In the genomic region with DNA sequence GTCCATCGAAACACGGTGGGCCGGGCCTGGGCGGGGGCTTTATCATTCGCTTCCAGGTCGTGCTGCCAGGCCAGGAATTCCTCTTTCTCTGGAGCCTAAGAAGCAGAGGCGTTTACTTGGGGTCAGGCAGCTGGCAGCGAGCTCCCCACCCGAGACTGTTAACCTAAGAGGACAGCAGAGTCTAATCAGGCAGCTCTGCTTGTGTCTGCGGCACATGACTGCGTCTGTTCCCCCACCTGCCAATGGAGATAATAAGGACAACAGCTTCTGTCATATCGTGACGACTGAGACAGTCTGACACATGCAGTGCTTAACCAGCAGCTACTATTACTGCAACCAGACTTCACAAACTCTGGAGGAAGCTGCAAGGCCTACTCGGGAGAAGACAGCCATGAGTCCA, we compare ENCODE assay signal across 11 mouse cellular contexts. TPM values are rescaled to one million over a fixed set of nuclear protein-coding genes. Genes with fewer than 3 reads are reported as not detected.
DNase-seq lines count a peak whose midpoint lies in the region; ATAC-seq and TF ChIP-seq lines count a peak whose summit lies in the region.
"Had no signal": no experiment of that assay in that cellular context is flagged by ENCODE, and none has a peak within 500 bp of the region (broad histone marks: within the 10 kb centered on the region; RNA-seq: fewer than 3 reads in every experiment).

No protein-coding gene starts in this region.

- H3K36me3 ChIP-seq in lung, postnatal 0 days (ENCODE audit: insufficient read depth, low read length): peaks cover 43% of the 10 kb centered on the region
- peaks cover 45% of the 10 kb centered on the region for H3K36me3 ChIP-seq in heart, postnatal 0 days (replicated peaks; ENCODE audit: control insufficient read depth, insufficient read depth, low read length)
- peaks cover 24% of the 10 kb centered on the region for H3K36me3 ChIP-seq in stomach, embryonic 16.5 days (ENCODE audit: control insufficient read depth, insufficient read depth, low read length)

- H3K27ac ChIP-seq in lung, postnatal 0 days (ENCODE audit: low read length): no peak overlapping the region
- H3K27ac ChIP-seq in heart, postnatal 0 days (ENCODE audit: low read depth): no peak overlapping the region
- H3K27ac ChIP-seq in stomach, embryonic 16.5 days (ENCODE audit: low read length): no peak overlapping the region
- H3K27ac ChIP-seq: limb, embryonic 13.5 days had no signal

- no peak for ATAC-seq in lung, postnatal 0 days
- no peak for ATAC-seq in heart, postnatal 0 days (ENCODE audit: insufficient read depth, low read depth)
- ATAC-seq in stomach, embryonic 16.5 days (ENCODE audit: insufficient read depth, low FRiP score): no peak

- WGBS in lung, postnatal 0 days: 84% methylated on average over 14 of the region's 14 CpGs
- 68% methylated on average over 14 of the region's 14 CpGs for WGBS in heart, postnatal 0 days
- WGBS in stomach, embryonic 16.5 days: 88% methylated on average over 14 of the region's 14 CpGs

- peak overlapping the region; percentile 73; the same call in 1 of the 2 replicates for H3K4me2 ChIP-seq in lung, postnatal 0 days (replicated peaks; ENCODE audit: low read depth, low read length)
- H3K4me2 ChIP-seq in heart, postnatal 0 days (ENCODE audit: low read depth, low read length): 0 out of 2 replicates have a peak overlapping the region, but pooled peaks have one; percentile 1
- peak overlapping the region; percentile 76; the same call in 1 of the 2 replicates for H3K4me2 ChIP-seq in stomach, embryonic 16.5 days (ENCODE audit: low read depth, low read length)

- H3K4me3 ChIP-seq in lung, postnatal 0 days (ENCODE audit: low read depth, low read length): no peak overlapping the region
- no peak overlapping the region for H3K4me3 ChIP-seq in heart, postnatal 0 days (ENCODE audit: low read depth, low read length)
- H3K4me3 ChIP-seq in stomach, embryonic 16.5 days (replicated peaks; ENCODE audit: low read length): no peak overlapping the region

- no peaks in the 10 kb centered on the region for H3K9me3 ChIP-seq in lung, postnatal 0 days (ENCODE audit: low read length)
- no peaks in the 10 kb centered on the region for H3K9me3 ChIP-seq in heart, postnatal 0 days (replicated peaks; ENCODE audit: control insufficient read depth, low read length)
- H3K9me3 ChIP-seq in stomach, embryonic 16.5 days (replicated peaks; ENCODE audit: control insufficient read depth, low read length): no peaks in the 10 kb centered on the region
- H3K9me3 ChIP-seq: limb, embryonic 13.5 days had no signal

- H3K27me3 ChIP-seq in lung, postnatal 0 days (replicated peaks; ENCODE audit: insufficient read depth, low read length): no peaks in the 10 kb centered on the region
- H3K27me3 ChIP-seq in heart, postnatal 0 days (ENCODE audit: control insufficient read depth, insufficient read depth, low read length): no peaks in the 10 kb centered on the region
- H3K27me3 ChIP-seq in stomach, embryonic 16.5 days (ENCODE audit: control insufficient read depth, insufficient read depth, low read length): no peaks in the 10 kb centered on the region
- H3K27me3 ChIP-seq: limb, embryonic 13.5 days had no signal

- no peak for TF ChIP-seq CTCF in lung, postnatal 0 days (IDR thresholded peaks at IDR 0.05)
- no peak for TF ChIP-seq CTCF in heart, postnatal 0 days (IDR thresholded peaks at IDR 0.05; ENCODE audit: low read depth)

- peak overlapping the region; percentile 6; the same call in 1 of the 2 replicates for H3K9ac ChIP-seq in lung, postnatal 0 days (replicated peaks; ENCODE audit: low read depth)
- H3K9ac ChIP-seq in heart, postnatal 0 days (replicated peaks; ENCODE audit: low read depth, low read length): no peak overlapping the region
- H3K9ac ChIP-seq in stomach, embryonic 16.5 days (ENCODE audit: low read length): no peak overlapping the region

- no peak for TF ChIP-seq EP300 in lung, postnatal 0 days (IDR thresholded peaks at IDR 0.05)
- TF ChIP-seq EP300 in heart, postnatal 0 days (IDR thresholded peaks at IDR 0.05; ENCODE audit: low read depth): no peak

- DNase-seq in lung, postnatal 0 days (ENCODE audit: low spot score): no peak
- DNase-seq in lung, postnatal 14 days: no peak
- DNase-seq in c-Kit-positive CD71-positive TER-119-negative erythroid progenitor cells, embryonic 14.5 days (ENCODE audit: low read depth): peak; percentile 80
- no peak for DNase-seq in heart, postnatal 0 days (ENCODE audit: low spot score)
- DNase-seq in cerebellum, adult 11 months: no peak
- DNase-seq in gastrocnemius, postnatal 36 days: no peak
- DNase-seq: cerebellum, postnatal 36 days; kidney, adult 11 months; thymus, adult 2 months had no signal

- intact Hi-C loops in gastrocnemius, postnatal 36 days (cut with DNase I): loop anchor here (10.0 kb wide), 1 partner anchor 453 kb away; no protein-coding TSS in a partner anchor

- no peaks in the 10 kb centered on the region; the same call in 1 of the 2 replicates for H3K4me1 ChIP-seq in lung, postnatal 0 days (ENCODE audit: insufficient read depth, low read depth, low read length)
- H3K4me1 ChIP-seq in heart, postnatal 0 days (ENCODE audit: control insufficient read depth, insufficient read depth): peaks cover 12% of the 10 kb centered on the region
- peaks cover 10% of the 10 kb centered on the region; the same call in 1 of the 2 replicates for H3K4me1 ChIP-seq in stomach, embryonic 16.5 days (ENCODE audit: control insufficient read depth, insufficient read depth, low read length)

RNA-seq across cellular contexts. Expression of gene Prkab1, which starts 2.8 kb away (rescaled TPM):
- polyA plus RNA-seq in lung, postnatal 0 days (2015; fragmentation: Nextera tagmentation; extraction: Ambion mirVana): 75.1 and 80.6 TPM in 2 replicates
- 39.6 and 64.2 TPM in 2 replicates for total RNA-seq in heart, postnatal 0 days (2014; rRNA removed; ENCODE audit: low replicate concordance)
- 35.4 and 38.6 TPM in 2 replicates for polyA plus RNA-seq in heart, postnatal 0 days (2015; fragmentation: Nextera tagmentation; extraction: Ambion mirVana)
- 71.1 and 75.5 TPM in 2 replicates for polyA plus RNA-seq in stomach, embryonic 16.5 days (2015; fragmentation: Nextera tagmentation; extraction: Ambion mirVana)
- 10 to 100 TPM in 1 of 2 experiments, 1 to 10 TPM in 1; 9.5 to 12.6 TPM for total RNA-seq in gastrocnemius, postnatal 36 days (2021)

Comparison
In these comparisons a context has a peak if more than half of its experiments do, and no peak if none do; other contexts are left out.
1. H3K4me2 ChIP-seq: peak in every context shown above with its lines; median percentile 76 in stomach, embryonic 16.5 days; 73 in lung, postnatal 0 days; 1 in heart, postnatal 0 days.